Mouse (Mus musculus) retina, embryonic 14.5 days (tissue): ENCODE measurements around the gene Runx1.
A peak's percentile ranks its signal among the peaks of the same experiment; 100 is the strongest.

Experiments used
- DNase-seq: peaks from one replicate; pipeline ENCODE4 v3.0.0-alpha.2; 2015; ENCODE audit warnings: low spot score

The Runx1 gene

GRCm38 (mm10) chr16:92697737-92698611, 128.0 kb downstream of the Runx1 start:
- DNase-seq = peak; percentile 48

- DNase-seq = peak; percentile 85
Observed at GRCm38 (mm10) chr16:92697227-92697736, 128.7 kb downstream of the Runx1 start.

DNA sequence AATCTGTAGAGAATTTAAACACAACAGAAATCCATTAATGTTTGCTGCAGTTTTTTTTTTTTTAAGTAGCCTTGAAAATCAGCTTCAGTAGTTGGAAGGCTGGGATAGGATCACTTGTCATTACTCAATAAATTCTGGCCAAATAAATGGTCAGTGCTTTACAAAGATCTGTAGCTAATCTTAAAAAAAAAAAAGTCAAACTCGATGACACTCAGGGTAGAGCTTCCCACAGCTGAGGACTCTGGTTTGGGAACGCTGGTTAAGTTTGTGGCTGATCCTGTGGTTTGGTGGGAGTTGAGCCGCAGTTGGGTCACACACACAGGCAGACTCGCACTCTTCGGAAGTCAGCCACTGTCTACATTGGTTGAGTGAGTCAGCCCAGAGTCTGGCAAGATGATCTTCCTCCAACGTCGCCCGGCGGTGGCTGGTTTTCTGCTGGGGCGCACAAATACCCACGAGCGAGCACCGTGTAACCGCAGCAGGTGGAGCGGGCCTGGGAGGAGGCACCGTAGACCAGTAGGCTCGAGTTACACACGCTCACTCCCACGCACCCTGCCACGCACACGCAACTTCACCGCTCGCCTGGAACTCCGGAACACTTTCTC, 129.4 kb downstream of the Runx1 start:
- no peak for DNase-seq

DNA sequence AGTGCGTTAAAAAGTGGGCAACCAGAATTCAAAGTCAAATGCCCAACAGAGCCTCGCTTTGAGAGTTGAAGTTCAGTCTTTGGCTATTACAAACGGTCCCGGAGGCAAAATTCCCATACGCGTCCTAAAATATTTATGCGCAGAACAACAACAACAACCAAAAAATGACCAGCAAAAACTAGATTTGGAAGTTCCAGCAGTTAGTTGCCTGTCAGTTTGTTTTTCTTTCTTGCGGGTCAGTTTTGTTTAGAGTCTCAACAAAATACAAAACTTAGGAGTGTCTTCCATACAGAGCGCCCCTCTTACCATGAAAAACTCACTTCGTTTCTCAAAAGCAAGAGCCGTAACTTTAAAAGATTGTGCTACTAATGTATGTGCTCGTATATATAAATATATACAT, 130.0 kb downstream of the Runx1 start:
- DNase-seq = no peak

- DNase-seq = peak; percentile 49
Observed at GRCm38 (mm10) chr16:92695200-92695921, 130.6 kb downstream of the Runx1 start.

DNA sequence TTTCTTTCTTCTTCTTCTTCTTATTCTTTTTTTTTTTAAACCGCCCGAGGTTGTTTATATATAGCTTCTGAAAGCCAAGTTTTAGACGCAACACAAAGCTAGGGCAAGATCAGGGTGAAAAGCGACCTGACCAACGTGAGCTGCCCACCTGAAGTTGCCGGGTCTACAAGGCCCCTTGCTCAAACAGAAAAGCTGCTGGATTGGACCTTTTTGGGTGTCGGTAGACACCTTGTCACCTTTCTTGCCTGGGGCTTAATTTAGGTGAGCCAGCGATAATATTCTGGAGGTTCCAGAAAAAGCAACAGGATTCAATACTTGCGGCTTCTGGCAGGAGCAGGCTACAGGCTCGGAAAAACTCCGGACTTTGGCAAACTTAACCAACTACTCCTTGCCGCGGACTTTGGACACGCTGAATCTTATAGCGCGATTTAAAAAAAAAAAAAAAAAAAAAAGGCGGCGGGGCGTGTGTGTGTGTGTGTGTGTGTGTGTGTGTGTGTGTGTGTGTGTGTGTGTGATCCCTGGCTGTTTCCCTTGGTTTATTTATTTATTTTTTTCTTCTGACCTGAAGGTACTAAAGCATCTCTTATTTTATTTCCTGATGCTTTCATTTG, 131.3 kb downstream of the Runx1 start:
- no peak for DNase-seq

GRCm38 (mm10) chr16:92690759-92691158, 135.2 kb downstream of the Runx1 start:
- no peak for DNase-seq

GRCm38 (mm10) chr16:92688941-92689340, 137.0 kb downstream of the Runx1 start:
- DNase-seq = no peak

DNA sequence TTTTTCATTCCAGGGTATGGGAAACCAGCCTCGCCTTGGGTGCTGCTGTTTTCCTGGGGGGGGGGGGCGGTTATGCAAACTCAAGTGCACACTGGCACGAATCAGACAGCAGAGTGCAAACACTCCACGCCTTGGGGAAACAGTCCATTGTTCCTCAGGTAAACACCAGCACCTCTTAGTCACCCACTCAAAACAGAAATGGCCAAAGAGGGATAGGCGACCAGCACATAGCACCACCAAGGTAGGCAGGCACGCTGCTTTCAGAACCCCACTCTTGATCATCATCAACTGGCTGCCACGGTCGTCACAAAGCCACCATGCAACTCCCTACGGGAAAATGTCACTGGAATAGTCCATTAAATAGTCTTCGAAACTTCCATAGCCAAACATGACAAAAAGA, 139.0 kb downstream of the Runx1 start:
- no peak for DNase-seq

DNA sequence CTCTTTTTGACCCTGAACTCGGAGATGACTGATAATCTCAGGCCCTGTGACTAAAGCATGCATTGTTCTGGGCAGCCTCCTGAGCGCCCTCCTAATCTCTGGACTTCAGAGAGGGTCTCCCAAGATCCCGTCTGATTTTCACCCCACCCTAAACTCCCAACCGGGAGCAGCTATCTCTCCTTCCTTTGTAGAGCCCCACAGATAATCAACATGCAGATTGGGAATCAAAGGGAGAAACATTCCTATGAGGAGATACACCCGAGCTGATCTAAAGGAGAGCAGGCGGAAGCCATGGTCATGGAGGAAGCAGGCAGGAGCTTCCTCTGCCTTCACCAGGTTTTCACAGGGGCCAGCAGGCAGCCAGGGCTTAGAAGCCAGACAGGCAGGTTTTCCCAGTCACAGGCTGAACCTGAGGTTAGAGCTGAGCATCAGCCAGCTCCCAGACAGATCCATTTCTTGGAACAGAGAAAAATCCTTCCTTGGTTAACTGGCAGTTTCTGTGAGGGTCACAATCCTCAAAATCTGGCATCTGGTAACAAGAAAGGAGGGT, 140.1 kb downstream of the Runx1 start:
- no peak for DNase-seq

- DNase-seq = no peak
Observed at GRCm38 (mm10) chr16:92684423-92685211, 141.3 kb downstream of the Runx1 start.

GRCm38 (mm10) chr16:92676630-92677029, 149.3 kb downstream of the Runx1 start:
- DNase-seq = no peak

DNA sequence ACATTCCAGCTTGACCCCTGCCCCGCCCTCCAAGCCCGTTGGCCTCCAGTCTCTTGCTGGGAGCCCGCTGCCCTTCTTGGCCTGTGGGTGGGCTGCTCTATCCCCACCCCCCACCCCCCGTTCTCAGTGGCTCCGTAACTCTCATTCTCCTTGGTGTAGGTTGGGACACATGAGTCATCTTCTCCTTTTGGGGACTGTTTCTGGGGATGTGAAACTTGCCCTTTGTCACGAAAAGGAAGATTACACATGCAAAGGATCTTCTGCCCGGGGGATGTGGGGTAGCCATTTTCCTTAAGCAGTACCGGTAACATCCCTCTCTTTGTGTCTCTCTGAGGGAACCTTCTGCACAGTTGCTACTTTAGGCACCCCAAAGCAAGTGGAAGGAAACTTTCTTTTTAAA, 150.3 kb downstream of the Runx1 start:
- no peak for DNase-seq

- DNase-seq = no peak
Observed at GRCm38 (mm10) chr16:92674916-92675450, 151.0 kb downstream of the Runx1 start.

DNA sequence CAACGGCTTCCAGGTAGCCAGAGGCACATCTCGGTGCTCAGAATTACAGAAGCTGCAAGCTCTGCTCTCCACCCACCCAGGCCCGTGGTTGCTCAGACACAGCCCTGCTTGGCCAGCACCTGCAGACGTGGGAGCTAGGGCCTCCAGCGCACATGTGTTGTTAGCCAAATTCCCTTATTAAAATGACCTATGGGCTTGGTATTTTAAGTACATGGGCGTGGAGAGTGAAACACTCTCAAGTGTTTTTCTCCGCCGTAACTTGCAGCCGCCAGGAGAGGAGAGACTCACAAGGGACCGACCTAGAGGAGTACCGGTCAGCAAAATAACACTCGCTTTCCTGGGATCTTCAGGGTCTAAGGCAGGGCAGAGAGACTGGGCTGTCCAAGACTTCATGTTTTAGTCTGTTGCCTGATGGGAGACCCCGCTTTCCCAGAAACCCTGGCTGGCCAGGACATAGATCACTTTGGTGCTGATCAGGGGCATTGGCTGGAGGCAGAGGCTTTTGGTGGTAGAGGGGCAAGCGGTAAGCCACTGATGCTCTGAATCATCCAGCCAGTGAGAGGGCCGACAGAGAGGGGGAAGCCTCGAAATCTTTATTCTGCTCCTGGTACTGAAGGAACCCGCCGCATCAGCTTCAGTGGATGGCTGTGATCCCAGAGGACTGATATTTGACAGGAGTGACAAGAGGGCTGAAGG, 151.7 kb downstream of the Runx1 start:
- no peak for DNase-seq

DNA sequence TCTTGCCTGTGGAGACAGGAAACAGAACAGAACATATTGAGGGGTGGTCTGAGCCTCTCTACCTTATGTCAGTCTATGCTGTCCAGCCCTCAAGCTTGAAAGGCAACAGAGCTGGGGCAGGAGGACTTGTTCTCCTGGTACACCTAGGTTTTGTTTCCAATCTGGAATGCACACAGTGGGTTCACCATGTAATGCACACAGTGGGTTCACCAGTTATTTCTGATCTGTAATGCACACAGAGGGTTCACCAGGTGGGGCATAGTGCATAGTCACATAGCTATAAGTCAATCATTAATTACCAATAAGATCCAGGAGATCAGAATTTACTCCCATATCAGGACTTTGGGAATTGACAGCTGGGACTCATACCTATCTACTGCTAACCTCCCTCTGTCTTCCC, 157.1 kb downstream of the Runx1 start:
- DNase-seq = no peak

DNA sequence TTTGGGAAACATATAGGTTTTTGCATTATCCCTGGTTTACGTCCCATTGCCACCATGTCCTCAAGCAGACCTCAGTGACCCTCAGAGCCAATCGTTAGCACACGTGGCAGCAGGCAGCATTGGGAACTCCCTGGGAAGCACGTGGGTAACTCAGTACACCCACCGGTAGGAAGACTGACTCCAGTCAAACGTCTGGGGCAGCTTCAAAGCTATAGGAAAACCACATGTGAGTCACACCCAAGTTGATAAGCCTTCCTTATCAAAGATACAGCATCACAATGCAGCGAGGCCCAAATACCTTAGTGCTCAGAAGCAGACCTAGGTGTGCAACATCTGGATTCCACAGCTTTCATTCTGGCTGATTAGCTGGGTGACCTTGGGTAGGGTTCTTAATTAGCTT, 164.2 kb downstream of the Runx1 start:
- no peak for DNase-seq

GRCm38 (mm10) chr16:92656750-92657149, 169.2 kb downstream of the Runx1 start:
- no peak for DNase-seq

DNA sequence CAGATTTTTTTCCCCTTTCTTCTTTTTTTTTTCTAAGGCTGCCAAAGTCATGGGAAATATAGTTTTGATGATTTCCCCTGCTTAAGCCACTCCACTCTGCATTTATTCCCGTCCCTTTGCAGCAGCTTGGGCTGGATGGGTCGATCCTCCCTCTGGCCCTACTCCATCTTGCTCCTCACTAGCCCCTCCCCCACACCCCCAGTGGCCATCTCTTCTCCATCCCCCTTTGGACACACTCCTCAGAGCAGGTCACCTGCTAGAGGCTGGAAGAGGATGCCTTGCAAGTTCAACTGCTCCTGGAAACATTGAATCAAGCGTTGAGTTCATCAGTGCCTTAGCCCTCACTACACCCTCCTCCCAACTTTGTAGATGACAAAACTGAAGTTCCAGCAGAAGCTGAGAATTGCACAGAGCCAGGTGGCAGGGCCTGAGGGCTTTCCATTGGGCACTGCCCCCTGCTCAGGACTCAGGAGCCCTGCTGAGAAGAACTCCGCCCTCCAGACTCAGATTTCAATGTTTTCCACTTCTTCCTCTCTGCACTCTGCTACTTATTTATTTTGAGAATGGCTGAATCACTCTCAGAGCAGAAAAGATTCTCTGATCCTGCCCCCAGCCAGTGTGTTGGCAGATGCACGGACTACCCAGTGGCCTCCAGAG, 171.5 kb downstream of the Runx1 start:
- no peak for DNase-seq

DNA sequence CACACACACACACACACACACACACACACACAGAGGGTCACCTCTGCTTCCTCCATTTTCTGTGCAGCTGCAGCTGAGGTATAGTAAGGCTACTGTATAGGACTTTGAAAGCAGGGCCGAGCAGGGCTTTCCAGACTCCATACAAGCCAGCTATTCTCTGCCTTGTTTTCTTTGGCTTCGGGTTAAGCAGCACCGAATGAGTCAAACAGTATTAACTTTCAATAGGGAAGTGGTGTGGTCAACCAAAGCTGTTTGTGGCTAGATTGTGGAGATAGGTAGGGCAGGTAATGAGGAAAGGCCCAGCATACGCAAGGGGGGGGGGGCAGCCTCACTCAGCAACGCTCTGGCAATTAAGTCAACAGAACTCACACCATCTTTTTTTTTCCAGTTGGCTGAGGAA, 172.1 kb downstream of the Runx1 start:
- DNase-seq = no peak
